Mouse (Mus musculus) C2C12 (cell line): Measurements from ENCODE around the gene Fdx1. TPM values are rescaled to one million over a fixed set of nuclear protein-coding genes. Genes with fewer than 3 reads are reported as not detected.

Experiments used
- H3K27me3 ChIP-seq: one replicate; pipeline ENCODE4 v1.6.1; 2011; ENCODE audit not compliant: control insufficient read depth, insufficient read depth, insufficient read length
- H3K36me3 ChIP-seq: one replicate; pipeline ENCODE4 v1.6.1; 2011; ENCODE audit not compliant: control insufficient read depth, insufficient read depth
- H3K4me3 ChIP-seq: one replicate; pipeline ENCODE4 v1.5.1; 2011; ENCODE audit warnings: mild to moderate bottlenecking, control low read depth; ENCODE audit not compliant: poor library complexity, insufficient read depth, severe bottlenecking
- H3K79me2 ChIP-seq: one replicate; pipeline ENCODE4 v1.6.1; 2011; ENCODE audit not compliant: control insufficient read depth, insufficient read depth
- H3K79me3 ChIP-seq: one replicate; pipeline ENCODE4 v1.6.1; 2011; ENCODE audit warnings: low read depth, control low read depth
- H3ac ChIP-seq: one replicate; pipeline ENCODE3; 2011; ENCODE audit warnings: low read depth; ENCODE audit not compliant: control insufficient read depth, insufficient read length
- CEBPB ChIP-seq: IDR thresholded peaks from one replicate; pipeline ENCODE4 v1.6.1; 2011; ENCODE audit warnings: low read depth, mild to moderate bottlenecking, control low read depth, moderate library complexity
- CTCF ChIP-seq: IDR thresholded peaks from one replicate; pipeline ENCODE4 v1.5.1; 2011; ENCODE audit not compliant: control insufficient read depth, insufficient read depth, insufficient read length
- FOSL1 ChIP-seq: IDR thresholded peaks from one replicate; pipeline ENCODE4 v1.8.0; 2011; ENCODE audit warnings: mild to moderate bottlenecking, low read length; ENCODE audit not compliant: poor library complexity, insufficient read depth, severe bottlenecking
- MAX ChIP-seq: IDR thresholded peaks from one replicate; pipeline ENCODE4 v1.6.1; 2011; ENCODE audit warnings: mild to moderate bottlenecking, control low read depth
- MYOD1 ChIP-seq: IDR thresholded peaks from one replicate; pipeline ENCODE4 v1.6.1; 2011; ENCODE audit warnings: low read depth; ENCODE audit not compliant: control insufficient read depth, insufficient read length
- MYOG ChIP-seq: IDR thresholded peaks from one replicate; pipeline ENCODE4 v1.6.1; 2011; ENCODE audit not compliant: control insufficient read depth, insufficient read length; ENCODE audit errors: extremely low read depth
- USF1 ChIP-seq: IDR thresholded peaks from one replicate; pipeline ENCODE4 v1.6.1; 2011; ENCODE audit warnings: low read depth, mild to moderate bottlenecking, control low read depth, moderate library complexity
- polyA plus RNA-seq: library from polyadenylated mRNA; unstranded; fragments of >200 nt; fragmentation: generic; extraction: Trizol; gene quantifications from one replicate; pipeline ENCODE4 v1.2.1, GENCODE M21; 2012; ENCODE audit warnings: missing spikeins

Fdx1 gene
- polyA plus RNA-seq, 1 experiment = 42.2 TPM

DNA sequence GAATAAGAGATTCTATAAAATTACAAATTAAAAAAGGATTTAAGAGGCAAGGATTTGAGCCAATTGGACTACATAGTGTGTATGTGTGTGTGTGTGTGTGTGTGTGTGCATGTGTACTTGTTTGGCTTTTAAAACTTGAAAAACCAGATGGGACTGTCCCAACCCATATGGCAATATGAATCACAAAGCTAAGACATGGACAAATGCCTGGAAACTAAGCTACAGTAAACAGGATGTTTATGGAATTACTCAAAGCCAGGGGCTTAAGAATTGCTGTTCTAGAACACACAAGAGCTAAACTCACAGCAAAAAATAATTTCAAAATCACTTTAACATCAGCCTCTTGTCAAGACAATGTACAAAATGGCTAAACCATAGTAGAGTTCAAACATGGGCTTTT, 4.4 kb downstream of the Fdx1 start:
- no peak overlapping the region for H3K4me3 ChIP-seq
- H3K36me3 ChIP-seq = peaks cover 6% of the 10 kb centered on the region
- no peak overlapping the region for H3ac ChIP-seq
- H3K79me2 ChIP-seq = peaks cover 13% of the 10 kb centered on the region
- H3K27me3 ChIP-seq = no peaks in the 10 kb centered on the region
- H3K79me3 ChIP-seq = peaks cover 1% of the 10 kb centered on the region
- TF ChIP-seq MYOG (no peak), USF1 (no peak), CEBPB (no peak), CTCF (no peak), MYOD1 (no peak), MAX (no peak), FOSL1 (no peak)

DNA sequence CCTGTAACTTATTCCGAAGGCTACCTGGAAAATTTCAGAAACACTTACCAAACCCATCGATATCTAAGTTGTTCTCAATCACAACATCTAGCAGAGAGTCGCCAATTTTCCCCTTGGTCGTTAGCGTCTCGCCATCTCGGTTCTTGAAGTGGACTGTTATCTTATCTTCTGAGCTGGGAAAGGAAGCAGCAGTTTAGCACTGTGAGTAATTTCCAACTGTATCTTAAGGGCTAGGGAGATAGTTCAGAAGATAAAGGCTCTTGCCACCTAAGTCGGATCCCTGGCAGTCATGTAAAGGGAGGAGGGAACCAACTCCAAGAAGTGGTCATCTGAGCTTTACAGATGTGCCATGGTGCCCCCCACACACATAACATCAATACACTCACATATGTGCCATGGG, 6.3 kb downstream of the Fdx1 start:
- peaks cover 1% of the 10 kb centered on the region for H3K79me3 ChIP-seq
- H3K27me3 ChIP-seq = no peaks in the 10 kb centered on the region
- peaks cover 8% of the 10 kb centered on the region for H3K79me2 ChIP-seq
- TF ChIP-seq MAX = no peak
- TF ChIP-seq CEBPB = no peak
- no peak for TF ChIP-seq MYOD1
- no peak for TF ChIP-seq MYOG
- TF ChIP-seq USF1 = no peak
- TF ChIP-seq CTCF = no peak
- TF ChIP-seq FOSL1 = no peak
- H3K4me3 ChIP-seq = no peak overlapping the region
- H3K36me3 ChIP-seq = peaks cover 16% of the 10 kb centered on the region
- no peak overlapping the region for H3ac ChIP-seq

DNA sequence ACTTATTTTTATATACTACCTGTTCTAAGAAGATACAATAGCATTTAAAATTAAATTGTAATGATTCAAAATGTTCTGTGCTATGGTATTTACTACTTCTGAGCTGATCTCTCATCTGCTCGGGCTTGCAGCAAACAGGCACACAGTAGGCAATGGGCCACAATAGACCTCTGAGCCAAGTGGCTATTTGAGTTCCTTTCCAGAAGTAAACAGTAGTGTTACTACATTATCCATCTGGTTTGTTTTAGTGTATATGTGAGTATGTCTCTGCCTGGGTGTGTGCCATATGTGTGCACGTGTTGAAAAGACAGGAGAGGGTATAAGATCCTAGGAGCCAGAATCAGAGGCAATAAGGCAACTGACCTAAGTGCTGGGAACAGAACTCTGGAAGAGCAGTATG, 6.9 kb downstream of the Fdx1 start:
- no peak for TF ChIP-seq CEBPB
- no peak for TF ChIP-seq MYOG
- no peak for TF ChIP-seq MAX
- no peak for TF ChIP-seq FOSL1
- no peak for TF ChIP-seq MYOD1
- no peak for TF ChIP-seq USF1
- no peak for TF ChIP-seq CTCF
- H3K79me3 ChIP-seq = peaks cover 1% of the 10 kb centered on the region
- no peak overlapping the region for H3ac ChIP-seq
- peaks cover 22% of the 10 kb centered on the region for H3K36me3 ChIP-seq
- H3K27me3 ChIP-seq = no peaks in the 10 kb centered on the region
- no peak overlapping the region for H3K4me3 ChIP-seq
- H3K79me2 ChIP-seq = peaks cover 8% of the 10 kb centered on the region

DNA sequence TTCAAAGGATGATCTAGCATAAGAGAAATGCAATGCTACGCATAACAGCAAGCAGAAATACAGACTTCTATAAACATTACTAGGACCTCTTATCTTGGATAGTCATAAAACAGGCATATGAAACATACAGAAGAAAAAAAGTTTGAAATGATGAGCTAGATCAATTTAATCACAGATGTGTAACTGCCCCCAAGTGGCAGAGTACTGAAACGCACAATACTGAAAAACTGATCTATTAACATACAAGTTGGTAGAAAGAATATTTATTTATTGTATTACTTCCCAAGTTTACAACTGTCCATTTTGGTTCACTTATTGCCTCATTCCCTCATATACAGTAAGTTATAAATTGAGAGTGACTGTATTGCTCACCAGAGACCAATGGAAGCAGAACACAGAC, 12.0 kb downstream of the Fdx1 start:
- no peaks in the 10 kb centered on the region for H3K79me3 ChIP-seq
- H3K79me2 ChIP-seq = no peaks in the 10 kb centered on the region
- TF ChIP-seq MYOG = no peak
- H3ac ChIP-seq = no peak overlapping the region
- no peak overlapping the region for H3K4me3 ChIP-seq
- no peaks in the 10 kb centered on the region for H3K27me3 ChIP-seq
- peaks cover 39% of the 10 kb centered on the region for H3K36me3 ChIP-seq

DNA sequence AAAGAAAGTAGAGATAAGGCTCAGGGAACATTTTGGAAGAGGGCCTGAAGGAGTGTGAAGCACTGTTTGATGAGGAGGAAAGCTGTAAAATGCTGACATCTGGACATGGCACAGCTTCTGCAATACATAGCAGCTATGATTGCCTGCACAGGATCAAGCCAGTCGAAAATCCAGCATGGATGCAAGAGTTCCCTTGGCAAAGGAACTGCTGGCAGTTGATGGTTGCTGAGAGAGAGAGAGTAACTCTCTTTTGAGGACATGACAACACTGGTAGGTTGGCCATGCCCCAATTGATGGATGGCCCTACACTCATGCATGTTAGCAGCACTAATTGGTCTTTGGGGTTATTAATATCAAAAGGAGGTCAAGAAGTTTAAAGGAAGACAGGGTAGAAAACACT, 12.7 kb downstream of the Fdx1 start:
- no peaks in the 10 kb centered on the region for H3K79me3 ChIP-seq
- TF ChIP-seq FOSL1 (no peak), USF1 (no peak), CEBPB (no peak), MYOG (no peak), MAX (no peak), MYOD1 (no peak), CTCF (no peak)
- H3K79me2 ChIP-seq = no peaks in the 10 kb centered on the region
- H3K27me3 ChIP-seq = no peaks in the 10 kb centered on the region
- no peak overlapping the region for H3K4me3 ChIP-seq
- H3K36me3 ChIP-seq = peaks cover 33% of the 10 kb centered on the region
- no peak overlapping the region for H3ac ChIP-seq

DNA sequence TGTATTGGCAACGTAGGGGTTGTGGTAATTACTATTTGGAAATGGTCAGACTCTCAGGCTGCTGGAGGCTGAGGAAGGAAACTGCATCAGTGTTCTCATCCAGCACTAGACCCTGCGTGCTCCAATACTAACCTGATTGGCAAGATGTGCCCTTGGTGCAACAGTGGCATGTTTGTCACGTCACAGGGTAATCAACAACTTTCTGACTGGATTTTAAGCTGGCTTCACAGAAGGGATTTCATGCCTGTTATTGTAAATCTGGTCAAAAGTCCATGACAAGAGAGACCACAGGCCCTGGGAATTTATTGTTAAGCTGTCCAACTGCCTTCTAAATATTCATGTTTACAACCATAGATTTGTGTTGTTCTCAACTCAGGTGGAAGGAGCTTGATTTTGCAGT, 13.1 kb downstream of the Fdx1 start:
- Histone ChIP-seq H3K36me3 (peaks cover 37% of the 10 kb centered on the region), H3K79me2 (no peaks in the 10 kb centered on the region), H3ac (no peak overlapping the region), H3K4me3 (no peak overlapping the region), H3K27me3 (no peaks in the 10 kb centered on the region), H3K79me3 (no peaks in the 10 kb centered on the region)
- TF ChIP-seq FOSL1 = no peak
- no peak for TF ChIP-seq CEBPB
- no peak for TF ChIP-seq USF1
- no peak for TF ChIP-seq MYOG
- TF ChIP-seq MAX = no peak
- TF ChIP-seq CTCF = no peak
- TF ChIP-seq MYOD1 = no peak
